Mouse (Mus musculus): ENCODE results near the gene Olfr138. TPM values are rescaled to one million over a fixed set of nuclear protein-coding genes. Genes with fewer than 3 reads are reported as not detected.

Olfr138 gene
- not detected in 2 replicates for polyA plus RNA-seq (2015; fragmentation: Nextera tagmentation; extraction: Ambion mirVana)

- DNase-seq (ENCODE audit: low spot score): no peak
Observed at GRCm38 (mm10) chr17:38260735-38261134, at the start of gene Olfr138. Olfr138 (plus strand) TSS chr17:38261035.

GRCm38 (mm10) chr17:38307470-38307869, 46.6 kb downstream of the Olfr138 start, which contains the start of gene Olfr137:
Olfr137 (minus strand) TSS chr17:38307570.
- DNase-seq (ENCODE audit: low spot score): no peak

Other genes starting within 250 kb of the Olfr138 start
- gene Olfr129, start 201.0 kb upstream of the Olfr138 start, polyA plus RNA-seq (2015; fragmentation: Nextera tagmentation; extraction: Ambion mirVana): not detected in 2 replicates
- not detected in 2 replicates for gene Olfr130, start 197.1 kb upstream of the Olfr138 start, polyA plus RNA-seq (2015; fragmentation: Nextera tagmentation; extraction: Ambion mirVana)
- not detected in 2 replicates for gene Olfr131, start 172.3 kb upstream of the Olfr138 start, polyA plus RNA-seq (2015; fragmentation: Nextera tagmentation; extraction: Ambion mirVana)
- gene Olfr132, start 126.5 kb upstream of the Olfr138 start, polyA plus RNA-seq (2015; fragmentation: Nextera tagmentation; extraction: Ambion mirVana): not detected in 2 replicates
- not detected in 2 replicates for gene Olfr133, start 115.8 kb upstream of the Olfr138 start, polyA plus RNA-seq (2015; fragmentation: Nextera tagmentation; extraction: Ambion mirVana)
- gene Olfr134, start 89.6 kb upstream of the Olfr138 start, polyA plus RNA-seq (2015; fragmentation: Nextera tagmentation; extraction: Ambion mirVana): not detected in 2 replicates
- gene Olfr135, start 56.7 kb upstream of the Olfr138 start, polyA plus RNA-seq (2015; fragmentation: Nextera tagmentation; extraction: Ambion mirVana): not detected in 2 replicates
- gene Olfr137, start 46.5 kb downstream of the Olfr138 start, polyA plus RNA-seq (2015; fragmentation: Nextera tagmentation; extraction: Ambion mirVana): not detected in 2 replicates
- not detected in 2 replicates for gene Olfr136, start 68.8 kb downstream of the Olfr138 start, polyA plus RNA-seq (2015; fragmentation: Nextera tagmentation; extraction: Ambion mirVana)
- gene Esp36, start 159.2 kb downstream of the Olfr138 start, polyA plus RNA-seq (2015; fragmentation: Nextera tagmentation; extraction: Ambion mirVana): not detected in 2 replicates

All from thymus, postnatal 0 days (tissue).